Mouse (Mus musculus) cortical plate, adult 2 months (tissue): ENCODE results near the gene Grik4.

Experiments used
- CTCF ChIP-seq: fragments of 200-500 bp; IDR thresholded peaks from 2 replicates; pipeline ENCODE4 v1.5.1; 2011; ENCODE audit warnings: mild to moderate bottlenecking, control low read depth, low read length; ENCODE audit not compliant: insufficient read depth; ENCODE audit errors: extremely low read depth
- POLR2A ChIP-seq: fragments of 200-500 bp; IDR thresholded peaks from 2 replicates; pipeline ENCODE4 v1.6.1; 2011; ENCODE audit warnings: mild to moderate bottlenecking, low read length, control low read depth; ENCODE audit not compliant: insufficient read depth; ENCODE audit errors: extremely low read depth

DNA sequence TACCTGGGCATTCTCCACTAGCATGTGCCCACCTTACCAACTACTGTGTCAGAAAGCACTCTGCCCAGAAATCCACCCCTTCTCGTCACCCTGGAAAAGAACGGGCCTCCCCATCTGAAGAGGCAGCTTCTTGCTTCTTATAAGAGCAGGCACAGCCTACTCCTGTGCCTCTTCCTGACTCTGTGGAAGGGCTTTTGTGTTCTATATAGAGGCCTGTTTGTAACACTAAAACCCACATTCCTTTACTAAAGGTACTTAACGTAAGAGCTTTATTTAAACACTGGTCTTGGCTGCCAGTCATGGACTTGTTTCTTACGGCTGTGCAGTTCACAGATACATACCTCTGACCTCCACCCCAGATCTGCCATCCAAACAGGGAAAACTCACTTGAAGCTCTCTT is 22.5 kb downstream of the Grik4 start:
- TF ChIP-seq CTCF (no peak), POLR2A (no peak)
